Comparison of ENCODE assay signal across 7 mouse cellular contexts in genomic region chr11:116827534-116828165, GRCm38 (mm10). TPM values are rescaled to one million over a fixed set of nuclear protein-coding genes. Genes with fewer than 3 reads are reported as not detected.
DNase-seq lines count a peak whose midpoint lies in the region; ATAC-seq lines count a peak whose summit lies in the region.

Gene Mxra7, minus strand, starts transcription at chr11:116828046.

- H3K9ac ChIP-seq in limb, embryonic 11.5 days (ENCODE audit: low read length), result peak within 1 kb of the TSS; percentile 74
- peak within 1 kb of the TSS; percentile 85 for H3K9ac ChIP-seq in midbrain, embryonic 13.5 days (replicated peaks)

- under 1% methylated on average over 71 of the region's 71 CpGs for WGBS in limb, embryonic 11.5 days
- under 1% methylated on average over 68 of the region's 71 CpGs for WGBS in midbrain, embryonic 13.5 days

- H3K9me3 ChIP-seq in limb, embryonic 11.5 days (ENCODE audit: control insufficient read depth, low read length), result no peaks in the 10 kb centered on the region
- no peaks in the 10 kb centered on the region for H3K9me3 ChIP-seq in midbrain, embryonic 13.5 days

- no peaks in the 10 kb centered on the region for H3K36me3 ChIP-seq in limb, embryonic 11.5 days (ENCODE audit: control insufficient read depth, insufficient read depth, low read length)
- peaks cover 10% of the 10 kb centered on the region for H3K36me3 ChIP-seq in midbrain, embryonic 13.5 days

- H3K27ac ChIP-seq in limb, embryonic 11.5 days (replicated peaks; ENCODE audit: low read depth, low read length), result peak within 1 kb of the TSS; percentile 47
- peak within 1 kb of the TSS; percentile 83 for H3K27ac ChIP-seq in midbrain, embryonic 13.5 days

- peak within 1 kb of the TSS; percentile 71 for H3K4me3 ChIP-seq in limb, embryonic 11.5 days (ENCODE audit: low read depth, low read length)
- H3K4me3 ChIP-seq in midbrain, embryonic 13.5 days (replicated peaks), result peak within 1 kb of the TSS; percentile 69

- no peaks in the 10 kb centered on the region for H3K27me3 ChIP-seq in limb, embryonic 11.5 days (ENCODE audit: control insufficient read depth, insufficient read depth, low read length)
- H3K27me3 ChIP-seq in midbrain, embryonic 13.5 days, result no peaks in the 10 kb centered on the region

- H3K4me1 ChIP-seq in limb, embryonic 11.5 days (ENCODE audit: control insufficient read depth, insufficient read depth, low read length), result peaks cover 9% of the 10 kb centered on the region
- peaks cover 39% of the 10 kb centered on the region for H3K4me1 ChIP-seq in midbrain, embryonic 13.5 days (replicated peaks)

- peak within 1 kb of the TSS; percentile 92 for H3K4me2 ChIP-seq in limb, embryonic 11.5 days (ENCODE audit: low read depth, severe bottlenecking)
- peak within 1 kb of the TSS; percentile 86 for H3K4me2 ChIP-seq in midbrain, embryonic 13.5 days (replicated peaks)

- DNase-seq in adrenal gland, adult 8-10 months, result peak; percentile 75
- peak; percentile 77 to 83 for DNase-seq in cerebellum, postnatal 25 days
- peak; percentile 83 for DNase-seq in gastrocnemius, postnatal 25 days
- DNase-seq in induced T-regulatory cell, adult 2 months (ENCODE audit: low read depth), result peak; percentile 64
- DNase-seq in limb, embryonic 11.5 days (ENCODE audit: low spot score), result peak; percentile 85
- peak; percentile 65 to 86 for DNase-seq in spleen, postnatal 4 days (ENCODE audit: low spot score in 2 of 2)

- ATAC-seq in limb, embryonic 11.5 days (ENCODE audit: insufficient number of reproducible peaks, low FRiP score, low TSS enrichment, low read depth), result peak; percentile 27; the same call in 1 of the 2 replicates
- peak; percentile 46 for ATAC-seq in midbrain, embryonic 13.5 days

RNA-seq across cellular contexts. Expression of gene Mxra7, which starts in this region (rescaled TPM):
- total RNA-seq in adrenal gland, adult 8-10 months (2022), result 100 to 1,000 TPM in 2 of 4 experiments, 10 to 100 TPM in 2; 43.8 to 117 (median 81.5) TPM
- total RNA-seq in gastrocnemius, postnatal 25 days (2021), result 10 to 100 TPM; 13.2 to 14.7 TPM
- polyA plus RNA-seq in limb, embryonic 11.5 days (2014; fragmentation: Nextera tagmentation; extraction: Ambion mirVana), result 12.4 and 14.2 TPM in 2 replicates
- polyA plus RNA-seq in midbrain, embryonic 13.5 days (2015; fragmentation: Nextera tagmentation; extraction: Ambion mirVana), result 32.5 and 40.4 TPM in 2 replicates

Comparison
In these comparisons a context has a peak if more than half of its experiments do, and no peak if none do; other contexts are left out.
1. Peak in every context shown above with its lines: DNase-seq, ATAC-seq, H3K4me3 ChIP-seq and H3K27ac ChIP-seq.